Mouse (Mus musculus) ES-Bruce4 (cell line): ENCODE measurements around the gene Itgb6.

Experiments
- CTCF ChIP-seq: IDR thresholded peaks from one replicate; pipeline ENCODE4 v1.8.1; 2011; ENCODE audit warnings: low read depth, low read length
- EP300 ChIP-seq: IDR thresholded peaks from 2 replicates; pipeline ENCODE4 v1.6.1; 2011; ENCODE audit warnings: low read depth, low read length; ENCODE audit not compliant: insufficient read depth
- POLR2A ChIP-seq: IDR thresholded peaks from one replicate; pipeline ENCODE4 v1.8.1; 2011; ENCODE audit warnings: low read length; ENCODE audit not compliant: insufficient read depth

DNA sequence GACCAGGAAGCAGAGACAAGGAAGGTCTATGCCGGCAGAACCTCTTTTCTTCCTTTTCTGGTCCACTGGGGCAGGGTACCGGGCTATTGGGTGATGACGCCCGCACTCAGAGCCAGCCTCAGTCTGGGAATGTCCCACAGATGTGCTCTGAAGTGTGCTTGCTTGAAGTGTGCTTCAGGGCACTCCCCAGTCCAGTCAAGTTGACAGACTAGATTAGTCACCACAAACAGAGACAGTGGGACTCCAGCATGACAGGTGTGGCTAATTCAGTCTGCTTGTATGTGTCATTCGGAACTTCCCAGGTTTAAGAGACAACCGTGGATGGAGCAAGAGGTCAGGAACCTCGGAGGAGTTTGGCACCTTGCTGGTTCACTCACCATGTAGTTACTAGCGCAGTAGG is 27.9 kb downstream of the Itgb6 start:
- no peak for TF ChIP-seq CTCF
- TF ChIP-seq POLR2A: no peak
- TF ChIP-seq EP300: no peak
